Mouse (Mus musculus) lung, embryonic 14.5 days (tissue): Measurements from ENCODE around the gene Mcrs1. TPM values are rescaled to one million over a fixed set of nuclear protein-coding genes. Genes with fewer than 3 reads are reported as not detected.

Source experiments
- ATAC-seq: fragments of 200-750 bp; cut with Nextera tagmentation; 2 replicates; pipeline ENCODE4 v1.8.0; 2017; ENCODE audit warnings: mild to moderate bottlenecking, moderate TSS enrichment, moderate library complexity; ENCODE audit not compliant: insufficient read depth
- DNase-seq: peaks from one replicate; pipeline ENCODE4 v3.0.0-alpha.2; 2015
- H3K27ac ChIP-seq: fragments of 300-500 bp; sonication (generic); 2 replicates; pipeline ENCODE4 v1.5.1; 2014; ENCODE audit warnings: low read depth, mild to moderate bottlenecking, moderate library complexity
- H3K27me3 ChIP-seq: fragments of 300-500 bp; sonication (generic); 2 replicates; pipeline ENCODE4 v1.6.1; 2014; ENCODE audit warnings: low read length, control low read depth; ENCODE audit not compliant: insufficient read depth
- H3K36me3 ChIP-seq: fragments of 300-500 bp; sonication (generic); 2 replicates; pipeline ENCODE4 v1.6.1; 2014; ENCODE audit warnings: control low read depth; ENCODE audit not compliant: insufficient read depth
- H3K4me1 ChIP-seq: fragments of 300-500 bp; sonication (generic); 2 replicates; pipeline ENCODE4 v1.6.1; 2014; ENCODE audit warnings: antibody characterized with exemption, control low read depth; ENCODE audit not compliant: insufficient read depth
- H3K4me2 ChIP-seq: fragments of 300-500 bp; sonication (generic); 2 replicates; pipeline ENCODE4 v1.6.1; 2014; ENCODE audit warnings: mild to moderate bottlenecking
- H3K4me3 ChIP-seq: fragments of 300-500 bp; sonication (generic); 2 replicates; pipeline ENCODE4 v1.5.1; 2014; ENCODE audit warnings: low read depth, low read length
- H3K9ac ChIP-seq: fragments of 300-500 bp; sonication (generic); 2 replicates; pipeline ENCODE4 v1.6.1; 2014
- H3K9me3 ChIP-seq: fragments of 300-500 bp; sonication (generic); 2 replicates; pipeline ENCODE4 v1.6.1; 2016; ENCODE audit warnings: low read depth, low read length, control low read depth
- CTCF ChIP-seq: IDR thresholded peaks from 2 replicates; pipeline ENCODE4 v1.5.1; 2016; ENCODE audit warnings: antibody characterized with exemption, low read depth
- WGBS: fragments of 180-500 bp; shearing (Covaris S2); extraction: QIAGEN DNeasy Blood & Tissue Kit; methylation state at CpG from one replicate; pipeline ENCODE4 v1.1.7; 2014; 5-methylcytosine and 5-hydroxymethylcytosine counted together
- polyA plus RNA-seq: library from polyadenylated mRNA; unstranded; fragments of >200 nt; fragmentation: Nextera tagmentation; extraction: Ambion mirVana; gene quantifications from 2 replicates; pipeline ENCODE4 v1.2.1, GENCODE M21; 2014

The Mcrs1 gene
- 142 and 155 TPM in 2 replicates for polyA plus RNA-seq

DNA sequence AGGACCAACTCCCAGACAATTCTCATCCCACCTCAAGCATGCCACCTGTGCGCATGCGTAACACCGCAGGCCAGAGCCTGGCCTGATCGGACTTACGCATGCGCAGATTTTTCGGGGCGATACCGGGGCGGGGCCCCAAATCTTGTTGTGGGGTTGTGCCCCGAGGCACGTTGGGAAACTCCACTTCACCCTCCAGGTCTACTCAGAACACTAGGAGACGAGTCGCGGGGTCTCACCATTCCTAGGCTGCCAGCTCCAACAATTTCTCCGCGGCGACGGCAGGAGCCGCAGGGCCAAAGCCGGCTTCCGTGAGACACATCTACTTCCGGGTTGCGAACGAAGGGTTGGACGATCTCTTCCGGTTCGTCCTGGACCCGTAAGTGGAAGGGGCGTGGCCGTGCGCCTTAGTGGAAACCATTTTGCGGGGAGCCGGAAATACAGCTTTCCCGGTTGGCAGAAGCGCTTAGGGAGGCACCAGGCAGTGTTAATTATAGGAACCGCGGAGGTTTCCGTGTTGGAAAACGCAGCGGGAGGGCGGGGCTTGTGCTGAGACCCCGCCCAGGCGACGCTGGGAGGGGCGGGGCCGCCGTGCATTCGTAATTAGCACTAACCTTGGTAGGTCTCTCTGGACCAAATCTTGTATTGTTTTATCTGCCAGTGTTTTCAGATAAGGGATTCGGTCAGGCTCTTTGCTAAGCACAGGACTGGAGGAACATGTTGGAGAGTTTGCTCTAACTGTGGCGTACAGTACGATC, at the start of gene Mcrs1:
Gene Mcrs1 (minus strand): TSS at position 336 of the 755 bp plus-strand sequence.
- Histone ChIP-seq H3K4me3 (peak within 1 kb of the TSS; percentile 65), H3K9ac (peak within 1 kb of the TSS; percentile 59), H3K4me1 (peaks cover 5% of the 10 kb centered on the region; the same call in 1 of the 2 replicates), H3K27me3 (no peaks in the 10 kb centered on the region), H3K4me2 (peak within 1 kb of the TSS; percentile 64), H3K27ac (peak within 1 kb of the TSS; percentile 97), H3K9me3 (no peaks in the 10 kb centered on the region), H3K36me3 (peaks cover 28% of the 10 kb centered on the region)
- ATAC-seq: peak; percentile 94
- DNase-seq: peak; percentile 100
- under 1% methylated on average over 52 of the region's 52 CpGs for WGBS
- no peak for TF ChIP-seq CTCF

DNA sequence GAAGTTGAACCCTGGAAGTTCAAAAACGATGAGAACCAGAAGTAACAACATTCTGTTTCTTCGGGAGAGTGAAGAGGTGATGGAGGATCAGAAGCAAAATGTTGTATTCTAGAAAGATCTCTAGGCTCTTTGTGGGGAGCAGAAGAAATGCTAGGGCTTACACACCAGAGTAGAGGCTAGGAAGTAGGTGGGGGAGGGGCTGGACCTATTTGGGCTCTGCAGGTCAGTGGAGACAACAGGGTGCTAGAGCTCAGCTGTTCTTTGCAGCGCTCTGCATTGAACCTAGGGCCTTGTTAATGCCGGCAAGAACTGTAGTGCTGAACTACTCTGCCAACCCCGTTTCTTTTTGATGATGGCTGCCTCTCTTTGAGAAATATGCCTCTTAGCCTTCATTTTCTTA, 44.5 kb upstream of the Mcrs1 start:
- ATAC-seq: no peak
- Histone ChIP-seq H3K9me3 (no peaks in the 10 kb centered on the region), H3K4me1 (no peaks in the 10 kb centered on the region), H3K9ac (no peak overlapping the region), H3K27me3 (no peaks in the 10 kb centered on the region), H3K36me3 (no peaks in the 10 kb centered on the region), H3K4me2 (peak overlapping the region; percentile 71), H3K27ac (no peak overlapping the region), H3K4me3 (peak overlapping the region; percentile 69; the same call in 1 of the 2 replicates)
- DNase-seq: no peak
- 34% methylated on average over 5 of the region's 5 CpGs for WGBS
- no peak for TF ChIP-seq CTCF

GRCm38 (mm10) chr15:99295484-99295981, 43.8 kb upstream of the Mcrs1 start, which contains the start of gene Fam186b:
Fam186b (minus strand) TSS chr15:99295888.
- Histone ChIP-seq H3K4me1 (no peaks in the 10 kb centered on the region), H3K9me3 (no peaks in the 10 kb centered on the region), H3K9ac (peak within 1 kb of the TSS; percentile 67), H3K4me3 (peak within 1 kb of the TSS; percentile 69), H3K27me3 (no peaks in the 10 kb centered on the region), H3K4me2 (peak within 1 kb of the TSS; percentile 71), H3K36me3 (no peaks in the 10 kb centered on the region), H3K27ac (peak within 1 kb of the TSS; percentile 92)
- 3% methylated on average over 15 of the region's 17 CpGs for WGBS
- ATAC-seq: peak; percentile 53
- no peak for TF ChIP-seq CTCF
- peak; percentile 42 for DNase-seq

DNA sequence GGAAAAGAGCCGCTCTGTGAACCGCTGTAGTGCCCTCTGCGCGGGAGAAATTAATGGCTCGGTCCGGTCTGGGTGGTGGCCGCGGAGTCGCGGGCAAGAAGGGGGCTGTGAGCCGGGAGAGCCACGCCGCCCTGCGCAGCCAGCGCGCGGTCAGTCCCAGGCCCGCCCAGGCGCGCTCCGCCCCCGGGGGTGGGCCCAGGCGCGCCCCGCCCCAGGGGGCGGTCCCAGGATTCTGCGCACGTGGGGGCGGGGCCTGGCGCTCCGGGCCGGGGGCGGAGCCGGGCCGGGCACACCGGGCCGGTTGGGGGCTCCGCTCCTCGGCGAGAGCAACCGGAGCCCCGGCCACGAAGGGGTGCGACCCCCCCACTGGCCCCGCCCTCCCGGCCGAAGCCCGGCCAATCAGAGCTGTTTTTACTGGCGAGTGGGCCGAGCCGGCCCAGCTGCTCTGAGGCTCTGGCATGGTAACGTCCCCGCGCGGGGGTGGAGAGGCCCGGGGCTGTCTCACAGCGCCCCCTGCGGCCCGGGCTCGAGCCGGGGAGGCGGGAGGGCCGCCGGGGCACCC, 43.1 kb upstream of the Mcrs1 start, which contains the start of gene Prpf40b:
Gene Prpf40b (plus strand): TSS at position 275 of the 562 bp plus-strand sequence.
- Histone ChIP-seq H3K4me3 (peak within 1 kb of the TSS; percentile 69), H3K9me3 (no peaks in the 10 kb centered on the region), H3K9ac (peak within 1 kb of the TSS; percentile 67), H3K36me3 (no peaks in the 10 kb centered on the region), H3K27ac (peak within 1 kb of the TSS; percentile 92), H3K4me1 (no peaks in the 10 kb centered on the region), H3K27me3 (no peaks in the 10 kb centered on the region), H3K4me2 (peak within 1 kb of the TSS; percentile 71)
- DNase-seq (peak; percentile 94), ATAC-seq (peak; percentile 96)
- under 1% methylated on average over 63 of the region's 64 CpGs for WGBS
- TF ChIP-seq CTCF: 0 out of 2 replicates have a peak, but pooled peaks have one; percentile 26

- no peaks in the 10 kb centered on the region for H3K27me3 ChIP-seq
Measured at GRCm38 (mm10) chr15:99294287-99294686, 42.5 kb upstream of the Mcrs1 start.

GRCm38 (mm10) chr15:99290586-99290985, 38.8 kb upstream of the Mcrs1 start:
- TF ChIP-seq CTCF: no peak
- Histone ChIP-seq H3K9ac (no peak overlapping the region), H3K4me3 (no peak overlapping the region), H3K4me1 (no peaks in the 10 kb centered on the region), H3K27ac (no peak overlapping the region), H3K4me2 (no peak overlapping the region), H3K36me3 (no peaks in the 10 kb centered on the region), H3K27me3 (no peaks in the 10 kb centered on the region), H3K9me3 (no peaks in the 10 kb centered on the region)
- DNase-seq: no peak
- WGBS: 75% methylated on average over 11 of the region's 11 CpGs
- no peak for ATAC-seq

More at GRCm38 (mm10) chr15:99294287-99294686, 42.5 kb upstream of the Mcrs1 start:
- no peak for TF ChIP-seq CTCF
- no peaks in the 10 kb centered on the region for H3K9me3 ChIP-seq
- DNase-seq (peak; percentile 54), ATAC-seq (no peak)
- peak overlapping the region; percentile 69 for H3K4me3 ChIP-seq
- peak overlapping the region; percentile 67 for H3K9ac ChIP-seq
- peak overlapping the region; percentile 71 for H3K4me2 ChIP-seq
- H3K36me3 ChIP-seq: no peaks in the 10 kb centered on the region
- 17% methylated on average over 16 of the region's 16 CpGs for WGBS
- H3K27ac ChIP-seq: peak overlapping the region; percentile 92; the same call in 1 of the 2 replicates
- H3K4me1 ChIP-seq: no peaks in the 10 kb centered on the region

GRCm38 (mm10) chr15:99285189-99285535, 33.4 kb upstream of the Mcrs1 start:
- no peak for ATAC-seq
- no peak for DNase-seq
- no peak overlapping the region for H3K27ac ChIP-seq

More at GRCm38 (mm10) chr15:99285189-99285535, 33.4 kb upstream of the Mcrs1 start:
- no peaks in the 10 kb centered on the region for H3K4me1 ChIP-seq
- H3K4me2 ChIP-seq: no peak overlapping the region
- no peak for TF ChIP-seq CTCF
- H3K9ac ChIP-seq: no peak overlapping the region
- no peaks in the 10 kb centered on the region for H3K9me3 ChIP-seq
- WGBS: 38% methylated on average over 8 of the region's 8 CpGs
- H3K36me3 ChIP-seq: no peaks in the 10 kb centered on the region
- no peak overlapping the region for H3K4me3 ChIP-seq
- H3K27me3 ChIP-seq: no peaks in the 10 kb centered on the region
